Mouse (Mus musculus) lung, embryonic 15.5 days (tissue): Measurements from ENCODE around the gene Soga1. TPM values are rescaled to one million over a fixed set of nuclear protein-coding genes. Genes with fewer than 3 reads are reported as not detected.

Experiments used
- ATAC-seq: fragments of 200-750 bp; cut with Nextera tagmentation; 2 replicates; pipeline ENCODE4 v1.8.0; 2017; ENCODE audit warnings: moderate number of reproducible peaks, borderline replicate concordance; ENCODE audit not compliant: low FRiP score, low TSS enrichment; ENCODE audit errors: extremely low read depth
- H3K27ac ChIP-seq: fragments of 300-500 bp; sonication (generic); 2 replicates; pipeline ENCODE4 v1.5.1; 2015; ENCODE audit warnings: moderate library complexity, mild to moderate bottlenecking, inconsistent platforms
- H3K27me3 ChIP-seq: fragments of 300-500 bp; sonication (generic); 2 replicates; pipeline ENCODE4 v1.6.1; 2015; ENCODE audit warnings: inconsistent platforms
- H3K36me3 ChIP-seq: fragments of 300-500 bp; sonication (generic); 2 replicates; pipeline ENCODE4 v1.6.1; 2015; ENCODE audit warnings: inconsistent platforms
- H3K4me1 ChIP-seq: fragments of 300-500 bp; sonication (generic); 2 replicates; pipeline ENCODE4 v1.6.1; 2015; ENCODE audit warnings: inconsistent platforms
- H3K4me2 ChIP-seq: fragments of 300-500 bp; sonication (generic); 2 replicates; pipeline ENCODE4 v1.6.1; 2015; ENCODE audit warnings: inconsistent platforms, mild to moderate bottlenecking, moderate library complexity
- H3K4me3 ChIP-seq: fragments of 300-500 bp; sonication (generic); 2 replicates; pipeline ENCODE4 v1.5.1; 2015; ENCODE audit warnings: mild to moderate bottlenecking, inconsistent platforms
- H3K9ac ChIP-seq: fragments of 300-500 bp; sonication (generic); 2 replicates; pipeline ENCODE4 v1.6.1; 2015; ENCODE audit warnings: inconsistent platforms
- H3K9me3 ChIP-seq: fragments of 300-500 bp; sonication (generic); 2 replicates; pipeline ENCODE4 v1.6.1; 2016; ENCODE audit warnings: inconsistent platforms
- WGBS: fragments of 180-500 bp; shearing (Covaris S2); methylation state at CpG from one replicate; pipeline ENCODE4 v1.1.7; 2015; 5-methylcytosine and 5-hydroxymethylcytosine counted together
- polyA plus RNA-seq: library from polyadenylated mRNA; unstranded; fragments of >200 nt; fragmentation: Nextera tagmentation; extraction: Ambion mirVana; gene quantifications from 2 replicates; pipeline ENCODE4 v1.2.1, GENCODE M21; 2015

The Soga1 gene
- polyA plus RNA-seq, 1 experiment from 2014 or later, result 5.1 TPM

DNA sequence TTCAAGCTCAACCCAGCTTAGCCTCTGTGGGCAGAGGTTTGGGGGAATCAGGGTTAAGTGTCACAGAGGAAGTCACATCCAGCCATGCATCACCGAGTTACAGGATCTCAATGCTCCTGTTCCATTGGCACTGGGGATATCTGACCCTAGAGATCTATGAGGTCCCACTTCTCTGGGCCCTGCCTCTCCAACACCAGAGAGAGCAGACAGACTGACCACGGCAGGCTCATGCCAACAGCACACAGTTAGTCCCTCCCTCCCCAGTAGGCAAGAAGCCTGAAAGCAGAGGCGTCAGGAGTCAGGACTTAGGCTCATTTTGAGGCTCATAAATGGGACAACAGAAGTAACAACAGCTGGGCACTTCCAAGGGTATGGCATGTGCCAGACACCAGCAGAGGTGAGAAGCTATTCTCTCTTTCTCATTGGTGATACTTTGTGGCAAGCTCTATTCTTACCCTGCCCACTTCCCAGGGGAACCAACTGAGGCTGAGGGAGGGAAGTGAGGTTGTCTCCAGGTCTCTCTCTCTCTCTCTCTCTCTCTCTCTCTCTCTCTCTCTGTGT, 9.2 kb downstream of the Soga1 start:
- WGBS, result 20% methylated on average over 3 of the region's 3 CpGs
- Histone ChIP-seq H3K27me3 (no peaks in the 10 kb centered on the region), H3K4me2 (peak overlapping the region; percentile 19), H3K9ac (no peak overlapping the region), H3K9me3 (no peaks in the 10 kb centered on the region), H3K36me3 (no peaks in the 10 kb centered on the region; the same call in 1 of the 2 replicates), H3K4me3 (no peak overlapping the region), H3K27ac (peak overlapping the region; percentile 86), H3K4me1 (peaks cover 99% of the 10 kb centered on the region)
- no peak for ATAC-seq

- 17% methylated on average over 3 of the region's 3 CpGs for WGBS
- ATAC-seq, result peak; percentile 4; the same call in 1 of the 2 replicates
- H3K4me3 ChIP-seq, result no peak overlapping the region
- no peaks in the 10 kb centered on the region for H3K27me3 ChIP-seq
- H3K9me3 ChIP-seq, result no peaks in the 10 kb centered on the region
- H3K27ac ChIP-seq, result peak overlapping the region; percentile 86
- H3K36me3 ChIP-seq, result no peaks in the 10 kb centered on the region; the same call in 1 of the 2 replicates
- peaks cover 99% of the 10 kb centered on the region for H3K4me1 ChIP-seq
- H3K9ac ChIP-seq, result 0 out of 2 replicates have a peak overlapping the region, but pooled peaks have one; percentile 17
- peak overlapping the region; percentile 19 for H3K4me2 ChIP-seq
Measured at GRCm38 (mm10) chr2:157069355-157069735, 9.7 kb downstream of the Soga1 start.

DNA sequence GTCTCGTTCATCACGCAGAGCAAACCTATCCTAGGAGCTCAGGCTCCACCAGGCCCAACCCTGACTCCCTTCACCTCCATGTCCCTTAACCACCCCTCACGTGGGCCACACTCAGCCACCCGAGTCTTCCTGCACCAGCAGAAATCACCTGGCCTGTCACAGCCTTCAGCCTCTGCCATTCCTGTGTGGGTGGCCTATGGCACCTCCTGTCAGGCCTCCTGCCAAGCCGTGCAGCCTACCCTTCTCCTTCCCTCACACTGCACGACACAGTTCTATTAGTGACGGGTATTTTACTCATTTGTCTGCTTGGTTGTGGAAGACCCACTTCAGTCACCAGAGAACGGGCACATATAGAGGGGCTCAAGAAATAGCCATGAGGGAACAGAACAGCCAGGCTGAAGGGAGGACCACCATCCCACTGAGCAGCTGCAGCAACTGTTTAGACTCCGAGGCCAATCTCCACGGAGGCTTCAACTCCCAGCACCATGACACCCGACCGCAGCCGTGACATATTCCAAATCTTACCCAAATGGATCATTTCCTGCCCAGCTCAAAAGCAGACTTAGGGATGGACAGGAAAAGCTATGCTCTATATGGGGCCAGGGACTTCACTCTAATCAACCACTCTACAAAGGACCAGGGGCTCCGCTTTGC, 10.2 kb downstream of the Soga1 start:
- Histone ChIP-seq H3K4me1 (peaks cover 99% of the 10 kb centered on the region), H3K4me2 (peak overlapping the region; percentile 19), H3K27me3 (no peaks in the 10 kb centered on the region), H3K4me3 (no peak overlapping the region), H3K27ac (peak overlapping the region; percentile 86), H3K9ac (0 out of 2 replicates have a peak overlapping the region, but pooled peaks have one; percentile 17), H3K9me3 (no peaks in the 10 kb centered on the region), H3K36me3 (no peaks in the 10 kb centered on the region; the same call in 1 of the 2 replicates)
- no peak for ATAC-seq
- 30% methylated on average over 14 of the region's 14 CpGs for WGBS

GRCm38 (mm10) chr2:157066731-157067430, 12.2 kb downstream of the Soga1 start:
- H3K4me1 ChIP-seq, result peaks cover 99% of the 10 kb centered on the region
- ATAC-seq, result no peak
- no peaks in the 10 kb centered on the region for H3K9me3 ChIP-seq
- no peaks in the 10 kb centered on the region for H3K27me3 ChIP-seq
- 83% methylated on average over 7 of the region's 7 CpGs for WGBS
- no peak overlapping the region; the same call in 1 of the 2 replicates for H3K27ac ChIP-seq
- H3K36me3 ChIP-seq, result no peaks in the 10 kb centered on the region
- H3K4me2 ChIP-seq, result no peak overlapping the region
- H3K4me3 ChIP-seq, result no peak overlapping the region
- no peak overlapping the region for H3K9ac ChIP-seq

- H3K36me3 ChIP-seq, result no peaks in the 10 kb centered on the region
- ATAC-seq, result no peak
- no peaks in the 10 kb centered on the region for H3K27me3 ChIP-seq
- no peak overlapping the region for H3K4me2 ChIP-seq
- H3K4me3 ChIP-seq, result no peak overlapping the region
- no peak overlapping the region for H3K9ac ChIP-seq
- 39% methylated on average over 7 of the region's 7 CpGs for WGBS
- H3K27ac ChIP-seq, result peak overlapping the region; percentile 27
- peaks cover 93% of the 10 kb centered on the region for H3K4me1 ChIP-seq
- H3K9me3 ChIP-seq, result no peaks in the 10 kb centered on the region
Measured at GRCm38 (mm10) chr2:157065879-157066226, 13.2 kb downstream of the Soga1 start.

GRCm38 (mm10) chr2:157064978-157065878, 13.8 kb downstream of the Soga1 start:
- Histone ChIP-seq H3K4me2 (no peak overlapping the region), H3K27me3 (no peaks in the 10 kb centered on the region), H3K27ac (peak overlapping the region; percentile 49), H3K9ac (no peak overlapping the region), H3K36me3 (no peaks in the 10 kb centered on the region), H3K9me3 (no peaks in the 10 kb centered on the region), H3K4me3 (no peak overlapping the region), H3K4me1 (peaks cover 87% of the 10 kb centered on the region)
- no peak for ATAC-seq
- 75% methylated on average over 14 of the region's 14 CpGs for WGBS

GRCm38 (mm10) chr2:157064136-157064535, 14.9 kb downstream of the Soga1 start:
- no peak overlapping the region for H3K4me3 ChIP-seq
- no peak overlapping the region for H3K4me2 ChIP-seq
- no peaks in the 10 kb centered on the region for H3K9me3 ChIP-seq
- ATAC-seq, result no peak
- H3K9ac ChIP-seq, result no peak overlapping the region
- H3K27ac ChIP-seq, result peak overlapping the region; percentile 49
- WGBS, result 40% methylated on average over 7 of the region's 7 CpGs
- peaks cover 7% of the 10 kb centered on the region; the same call in 1 of the 2 replicates for H3K36me3 ChIP-seq
- H3K27me3 ChIP-seq, result no peaks in the 10 kb centered on the region
- peaks cover 84% of the 10 kb centered on the region for H3K4me1 ChIP-seq

GRCm38 (mm10) chr2:157063241-157063700, 15.8 kb downstream of the Soga1 start:
- Histone ChIP-seq H3K27me3 (no peaks in the 10 kb centered on the region), H3K36me3 (peaks cover 7% of the 10 kb centered on the region; the same call in 1 of the 2 replicates), H3K4me3 (no peak overlapping the region), H3K27ac (no peak overlapping the region), H3K4me1 (peaks cover 84% of the 10 kb centered on the region), H3K9me3 (no peaks in the 10 kb centered on the region), H3K9ac (no peak overlapping the region), H3K4me2 (no peak overlapping the region)
- no peak for ATAC-seq
- 49% methylated on average over 4 of the region's 4 CpGs for WGBS

DNA sequence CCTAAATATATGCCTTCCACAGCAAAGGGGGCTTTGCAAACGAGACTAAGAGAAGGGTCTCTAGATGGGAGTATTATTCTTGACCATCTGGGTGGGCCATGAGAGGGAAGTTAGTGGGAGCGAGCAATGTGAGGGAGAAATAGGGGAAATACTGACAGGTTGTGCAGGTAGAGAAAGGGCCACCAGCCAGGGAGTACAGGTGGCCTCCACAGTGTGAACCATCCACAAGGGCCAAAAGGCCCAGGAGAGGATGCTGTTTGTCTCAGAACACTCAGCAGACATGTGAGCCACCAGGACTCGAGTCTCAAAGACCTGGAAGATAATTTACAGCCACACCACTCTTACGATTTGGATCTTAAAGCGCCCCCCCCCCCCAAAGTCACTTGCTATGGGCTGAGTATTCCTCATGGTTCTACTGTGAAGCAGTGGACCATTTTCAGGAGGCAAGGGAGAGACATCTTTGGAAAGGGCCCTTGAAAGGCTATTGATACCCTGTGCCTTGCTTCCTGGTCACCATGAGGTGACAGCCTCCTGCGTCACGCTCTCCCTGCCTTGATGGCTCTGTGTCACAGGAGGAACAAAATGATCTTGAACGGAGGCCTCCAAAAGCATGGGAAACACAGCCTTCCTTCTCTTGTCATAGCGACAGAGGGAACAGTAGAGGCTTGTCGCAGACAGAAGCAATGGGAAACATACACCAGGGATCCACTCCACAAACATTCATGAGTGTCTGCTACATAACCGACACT, 18.3 kb downstream of the Soga1 start:
- Histone ChIP-seq H3K27ac (no peak overlapping the region), H3K36me3 (peaks cover 23% of the 10 kb centered on the region), H3K4me3 (no peak overlapping the region), H3K9me3 (no peaks in the 10 kb centered on the region), H3K27me3 (no peaks in the 10 kb centered on the region), H3K4me1 (peaks cover 75% of the 10 kb centered on the region), H3K9ac (no peak overlapping the region), H3K4me2 (no peak overlapping the region)
- 79% methylated on average over 11 of the region's 11 CpGs for WGBS
- ATAC-seq, result no peak

- H3K9ac ChIP-seq, result no peak overlapping the region
- H3K4me1 ChIP-seq, result peaks cover 75% of the 10 kb centered on the region
- no peak for ATAC-seq
Measured at GRCm38 (mm10) chr2:157060037-157060436, 19.0 kb downstream of the Soga1 start.

DNA sequence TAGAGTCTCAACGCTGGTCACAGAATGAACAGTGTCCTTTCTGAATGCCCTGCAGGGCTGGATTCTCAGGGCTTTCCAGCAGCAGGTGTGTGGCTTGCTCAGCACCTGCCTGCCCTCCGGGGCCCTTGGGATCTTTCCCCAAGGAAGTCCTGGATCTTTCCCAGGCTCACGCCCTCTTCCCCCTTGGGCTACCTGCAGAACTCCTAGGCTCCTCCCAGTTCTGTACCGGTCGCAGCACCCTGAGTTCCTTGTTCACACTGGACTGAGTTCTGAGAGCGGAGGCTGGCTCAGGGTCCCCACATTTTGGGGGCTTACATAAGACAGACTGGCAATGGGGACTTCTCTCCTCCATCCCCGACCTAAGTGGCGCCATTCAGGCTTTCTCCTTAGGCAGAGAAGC, 19.9 kb downstream of the Soga1 start:
- Histone ChIP-seq H3K4me2 (peak overlapping the region; percentile 45), H3K9ac (no peak overlapping the region), H3K9me3 (no peaks in the 10 kb centered on the region), H3K4me1 (peaks cover 74% of the 10 kb centered on the region), H3K27me3 (no peaks in the 10 kb centered on the region), H3K36me3 (peaks cover 23% of the 10 kb centered on the region), H3K27ac (peak overlapping the region; percentile 85), H3K4me3 (no peak overlapping the region)
- WGBS, result 54% methylated on average over 8 of the region's 8 CpGs
- ATAC-seq, result no peak

More at GRCm38 (mm10) chr2:157060037-157060436, 19.0 kb downstream of the Soga1 start:
- Histone ChIP-seq H3K9me3 (no peaks in the 10 kb centered on the region), H3K36me3 (peaks cover 23% of the 10 kb centered on the region), H3K4me2 (no peak overlapping the region), H3K4me3 (no peak overlapping the region), H3K27ac (no peak overlapping the region), H3K27me3 (no peaks in the 10 kb centered on the region)
- 85% methylated on average over 14 of the region's 14 CpGs for WGBS
